Mouse (Mus musculus): Measurements from ENCODE around the gene Ola1. TPM values are rescaled to one million over a fixed set of nuclear protein-coding genes. Genes with fewer than 3 reads are reported as not detected.

The Ola1 gene
- total RNA-seq (2023; ENCODE audit: inconsistent age) = 31.5 to 38.9 TPM (median 36.3 TPM) in 4 replicates

DNA sequence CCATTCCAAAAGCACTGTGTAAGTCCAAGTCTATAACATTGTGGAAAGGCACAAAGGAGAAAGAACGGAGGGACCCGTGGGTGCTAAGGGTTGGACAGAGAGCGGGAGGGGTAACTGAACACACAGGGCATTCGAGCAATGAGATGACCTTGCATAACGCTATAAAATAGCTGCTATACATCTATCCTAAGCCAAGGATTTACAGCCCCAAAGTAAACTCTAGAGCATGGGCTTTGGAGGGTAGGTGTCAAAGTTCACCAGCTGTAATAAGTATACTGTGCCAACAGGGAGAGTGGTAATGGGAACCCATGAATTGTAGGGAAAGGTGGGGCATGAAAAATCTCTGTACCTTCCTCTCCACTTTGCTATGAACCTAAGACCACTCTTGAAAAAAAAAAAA, at the start of gene Ola1:
TSS of gene Ola1 (minus strand) at position 12 of the 400 bp plus-strand sequence.

Other genes with a start within 250 kb of the Ola1 start
- 125 to 149 TPM (median 137 TPM) in 4 replicates for gene Sp3, start 238.5 kb downstream of the Ola1 start, total RNA-seq (2023; ENCODE audit: inconsistent age)
- gene Gm11084, start 232.2 kb downstream of the Ola1 start, total RNA-seq (2023; ENCODE audit: inconsistent age) = not detected in 4 replicates
- gene Sp9, start 53.0 kb upstream of the Ola1 start, total RNA-seq (2023; ENCODE audit: inconsistent age) = not detected in 4 replicates
- gene Scrn3, start 93.7 kb upstream of the Ola1 start, total RNA-seq (2023; ENCODE audit: inconsistent age) = 2.7 to 7.0 TPM (median 5.5 TPM) in 4 replicates
- gene Cir1, start 93.8 kb upstream of the Ola1 start, total RNA-seq (2023; ENCODE audit: inconsistent age) = 21.4 to 26.6 TPM (median 24.4 TPM) in 4 replicates
- 15.4 to 19.7 TPM (median 17.1 TPM) in 4 replicates for gene Gpr155, start 167.6 kb upstream of the Ola1 start, total RNA-seq (2023; ENCODE audit: inconsistent age)

All from B cell, adult (primary cell).